Comparison of ENCODE assay signal across 17 mouse cellular contexts in the genomic region with DNA sequence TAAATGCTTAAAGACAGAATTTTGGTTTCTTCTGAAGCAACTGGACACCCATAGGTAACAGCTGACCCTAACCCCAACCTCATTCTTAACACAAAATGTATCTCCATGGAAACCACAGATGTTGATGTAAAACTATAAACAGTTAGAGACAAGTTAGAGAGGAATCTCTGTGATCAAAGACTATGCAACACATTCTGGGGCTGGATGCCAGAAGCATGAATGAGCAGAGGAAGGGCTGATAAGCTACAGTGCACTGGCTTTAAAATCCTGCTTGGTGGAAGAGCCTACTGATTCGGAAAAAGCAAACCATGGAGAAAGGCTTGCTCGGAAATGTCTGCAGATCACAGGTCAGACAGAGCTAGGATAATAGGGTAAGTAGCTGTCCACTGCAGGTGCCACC. TPM values are rescaled to one million over a fixed set of nuclear protein-coding genes. Genes with fewer than 3 reads are reported as not detected.
DNase-seq lines count a peak whose midpoint lies in the region; ATAC-seq and TF ChIP-seq lines count a peak whose summit lies in the region.
"Had no signal": no experiment of that assay in that cellular context is flagged by ENCODE, and none has a peak within 500 bp of the region (broad histone marks: within the 10 kb centered on the region; RNA-seq: fewer than 3 reads in every experiment).

No protein-coding gene starts in this region.

- no peak for ATAC-seq in heart, embryonic 15.5 days (replicated peaks; ENCODE audit: insufficient number of reproducible peaks, insufficient read depth, low FRiP score, low read depth)
- ATAC-seq in lung, postnatal 0 days = no peak
- no peak for ATAC-seq in hindbrain, postnatal 0 days
- ATAC-seq: activated CD4-positive, CD25-positive, alpha-beta regulatory T cell, adult 4 months; forebrain, embryonic 13.5 days; intestine, embryonic 15.5 days had no signal

- H3K27ac ChIP-seq in heart, embryonic 15.5 days = peak overlapping the region; percentile 63
- H3K27ac ChIP-seq in lung, postnatal 0 days (ENCODE audit: low read length) = no peak overlapping the region; the same call in 1 of the 2 replicates
- H3K27ac ChIP-seq in hindbrain, postnatal 0 days = no peak overlapping the region
- H3K27ac ChIP-seq: forebrain, embryonic 13.5 days; hindbrain, embryonic 13.5 days; intestine, embryonic 15.5 days; limb, embryonic 12.5 days; liver, embryonic 13.5 days had no signal

- peaks cover 35% of the 10 kb centered on the region for H3K4me1 ChIP-seq in heart, embryonic 15.5 days (replicated peaks)
- peaks cover 5% of the 10 kb centered on the region; the same call in 1 of the 2 replicates for H3K4me1 ChIP-seq in lung, postnatal 0 days (ENCODE audit: insufficient read depth, low read depth, low read length)
- no peaks in the 10 kb centered on the region for H3K4me1 ChIP-seq in hindbrain, postnatal 0 days (ENCODE audit: insufficient read depth, low read length)
- H3K4me1 ChIP-seq: forebrain, embryonic 13.5 days; hindbrain, embryonic 13.5 days; intestine, embryonic 15.5 days; liver, embryonic 13.5 days had no signal

- H3K9ac ChIP-seq in heart, embryonic 15.5 days = no peak overlapping the region
- no peak overlapping the region for H3K9ac ChIP-seq in lung, postnatal 0 days (replicated peaks; ENCODE audit: low read depth)
- no peak overlapping the region for H3K9ac ChIP-seq in hindbrain, postnatal 0 days (replicated peaks; ENCODE audit: low read length)
- H3K9ac ChIP-seq: forebrain, embryonic 13.5 days; hindbrain, embryonic 13.5 days; intestine, embryonic 15.5 days; limb, embryonic 12.5 days; liver, embryonic 13.5 days had no signal

- intact Hi-C loops in heart, postnatal 36 days (cut with DNase I) = no loop called here

- H3K27me3 ChIP-seq in heart, embryonic 15.5 days = no peaks in the 10 kb centered on the region
- H3K27me3 ChIP-seq in lung, postnatal 0 days (replicated peaks; ENCODE audit: insufficient read depth, low read length) = no peaks in the 10 kb centered on the region
- no peaks in the 10 kb centered on the region for H3K27me3 ChIP-seq in hindbrain, postnatal 0 days (ENCODE audit: insufficient read depth, low read length)
- H3K27me3 ChIP-seq: forebrain, embryonic 13.5 days; hindbrain, embryonic 13.5 days; intestine, embryonic 15.5 days; limb, embryonic 12.5 days; liver, embryonic 13.5 days had no signal

- H3K9me3 ChIP-seq in heart, embryonic 15.5 days (replicated peaks) = no peaks in the 10 kb centered on the region
- H3K9me3 ChIP-seq in lung, postnatal 0 days (ENCODE audit: low read length) = no peaks in the 10 kb centered on the region
- no peaks in the 10 kb centered on the region for H3K9me3 ChIP-seq in hindbrain, postnatal 0 days (ENCODE audit: low read length)
- H3K9me3 ChIP-seq: forebrain, embryonic 13.5 days; hindbrain, embryonic 13.5 days; intestine, embryonic 15.5 days; limb, embryonic 12.5 days; liver, embryonic 13.5 days had no signal

- 25% methylated on average over 2 of the region's 2 CpGs for WGBS in heart, embryonic 15.5 days
- WGBS in lung, postnatal 0 days = 27% methylated on average over 2 of the region's 2 CpGs
- WGBS in hindbrain, postnatal 0 days = 80% methylated on average over 2 of the region's 2 CpGs

- TF ChIP-seq CTCF in lung, postnatal 0 days (IDR thresholded peaks at IDR 0.05) = no peak
- TF ChIP-seq CTCF in hindbrain, postnatal 0 days (IDR thresholded peaks at IDR 0.05; ENCODE audit: low read depth) = no peak

- H3K4me3 ChIP-seq in heart, embryonic 15.5 days = no peak overlapping the region
- no peak overlapping the region for H3K4me3 ChIP-seq in lung, postnatal 0 days (ENCODE audit: low read depth, low read length)
- no peak overlapping the region for H3K4me3 ChIP-seq in hindbrain, postnatal 0 days (ENCODE audit: low read length)
- H3K4me3 ChIP-seq: forebrain, embryonic 13.5 days; hindbrain, embryonic 13.5 days; intestine, embryonic 15.5 days; limb, embryonic 12.5 days; liver, embryonic 13.5 days had no signal

- H3K4me2 ChIP-seq in heart, embryonic 15.5 days = no peak overlapping the region
- no peak overlapping the region for H3K4me2 ChIP-seq in lung, postnatal 0 days (replicated peaks; ENCODE audit: low read depth, low read length)
- no peak overlapping the region for H3K4me2 ChIP-seq in hindbrain, postnatal 0 days (ENCODE audit: low read depth, low read length)
- H3K4me2 ChIP-seq: forebrain, embryonic 13.5 days; hindbrain, embryonic 13.5 days; intestine, embryonic 15.5 days; limb, embryonic 12.5 days; liver, embryonic 13.5 days had no signal

- 0 out of 2 replicates have a peak, but pooled peaks cover 5% of the 10 kb centered on the region for H3K36me3 ChIP-seq in heart, embryonic 15.5 days
- H3K36me3 ChIP-seq in lung, postnatal 0 days (ENCODE audit: insufficient read depth, low read length) = peaks cover 3% of the 10 kb centered on the region; the same call in 1 of the 2 replicates
- H3K36me3 ChIP-seq in hindbrain, postnatal 0 days (ENCODE audit: insufficient read depth, low read length) = no peaks in the 10 kb centered on the region
- H3K36me3 ChIP-seq: hindbrain, embryonic 13.5 days; intestine, embryonic 15.5 days; liver, embryonic 13.5 days had no signal

- TF ChIP-seq EP300 in lung, postnatal 0 days (IDR thresholded peaks at IDR 0.05) = 0 out of 2 replicates have a peak, but pooled peaks have one; percentile 41

- DNase-seq in adrenal gland, postnatal 25 days = peak; percentile 21
- no peak for DNase-seq in adrenal gland, adult 18-20 months (ENCODE audit: low spot score in 2 of 2)
- DNase-seq in heart, postnatal 36 days = no peak
- DNase-seq in NIH3T3 (ENCODE audit: low read depth) = peak; percentile 62
- DNase-seq in lung, postnatal 0 days (ENCODE audit: low spot score) = peak; percentile 44
- no peak for DNase-seq in hindbrain, postnatal 0 days (ENCODE audit: low spot score)
- no peak for DNase-seq in frontal cortex, postnatal 10 days (ENCODE audit: low spot score in 2 of 2)
- DNase-seq: cerebellum, adult 11 months; cerebellum, postnatal 36 days; liver, embryonic 13.5 days; thymus, adult 18-20 months had no signal

RNA-seq across cellular contexts. Expression of a gene that starts 31.7 kb away (rescaled TPM):
- not detected in 2 replicates for total RNA-seq in adrenal gland, postnatal 25 days (2021)
- under 1 TPM in 1 of 2 experiments, not detected in 1; 0.16 TPM for total RNA-seq in adrenal gland, adult 18-20 months (2021)
- 0.23 and 0.53 TPM in 2 replicates for polyA plus RNA-seq in heart, embryonic 15.5 days (2015; fragmentation: Nextera tagmentation; extraction: Ambion mirVana)
- total RNA-seq in heart, postnatal 36 days (2021) = under 1 TPM; 0.11 to 0.14 TPM
- 0.33 and 0.68 TPM in 2 replicates for polyA plus RNA-seq in lung, postnatal 0 days (2015; fragmentation: Nextera tagmentation; extraction: Ambion mirVana)
- total RNA-seq in hindbrain, postnatal 0 days (2014; rRNA removed) = 0.07 TPM in 1 of 2 replicates, not detected in the other
- polyA plus RNA-seq in hindbrain, postnatal 0 days (2015; fragmentation: Nextera tagmentation; extraction: Ambion mirVana) = 0.14 and 0.20 TPM in 2 replicates
- polyA plus RNA-seq: activated CD4-positive, CD25-positive, alpha-beta regulatory T cell, adult 4 months; forebrain, embryonic 13.5 days; liver, embryonic 13.5 days had no signal

RNA-seq across cellular contexts. Expression of a gene that starts 34.6 kb away (rescaled TPM):
- 26.3 and 28.8 TPM in 2 replicates for total RNA-seq in adrenal gland, postnatal 25 days (2021)
- 10 to 100 TPM; 12.8 to 35.3 TPM for total RNA-seq in adrenal gland, adult 18-20 months (2021)
- polyA plus RNA-seq in heart, embryonic 15.5 days (2015; fragmentation: Nextera tagmentation; extraction: Ambion mirVana) = 16.8 and 24.6 TPM in 2 replicates
- total RNA-seq in heart, postnatal 36 days (2021) = 10 to 100 TPM; 58.3 to 66.6 TPM
- 23.6 and 25.7 TPM in 2 replicates for polyA plus RNA-seq in lung, postnatal 0 days (2015; fragmentation: Nextera tagmentation; extraction: Ambion mirVana)
- 16.6 and 17.5 TPM in 2 replicates for total RNA-seq in hindbrain, postnatal 0 days (2014; rRNA removed)
- polyA plus RNA-seq in hindbrain, postnatal 0 days (2015; fragmentation: Nextera tagmentation; extraction: Ambion mirVana) = 1.9 and 2.3 TPM in 2 replicates
- polyA plus RNA-seq: activated CD4-positive, CD25-positive, alpha-beta regulatory T cell, adult 4 months had no signal

Comparison
In these comparisons a context has a peak if more than half of its experiments do, and no peak if none do; other contexts are left out.
1. DNase-seq: peak in adrenal gland, postnatal 25 days (single experiment), NIH3T3 (single experiment) and lung, postnatal 0 days (single experiment); none in adrenal gland, adult 18-20 months (0 of 2), heart, postnatal 36 days (0 of 2), hindbrain, postnatal 0 days (single experiment) and frontal cortex, postnatal 10 days (0 of 2).